Comparison of ENCODE assay signal across 35 mouse cellular contexts in the genomic region with DNA sequence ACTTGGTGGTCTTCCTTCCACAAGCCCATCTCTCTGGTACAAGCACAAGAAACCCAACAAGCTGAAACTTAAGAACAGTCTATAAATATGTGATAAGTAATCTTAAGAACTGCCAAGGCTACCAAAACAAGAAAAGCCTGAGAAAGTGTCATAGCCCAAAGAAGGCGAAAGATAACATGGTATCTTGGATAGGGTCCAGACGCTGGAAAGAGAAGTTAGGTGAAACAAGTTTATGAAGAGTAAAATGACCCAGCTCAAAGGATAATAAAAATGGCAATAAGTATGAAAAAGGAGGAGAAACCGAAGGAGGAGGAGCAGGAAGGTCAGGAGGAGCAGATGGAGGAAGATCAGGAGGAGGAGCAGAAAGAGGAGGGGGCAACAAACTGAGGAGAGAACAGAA. TPM values are rescaled to one million over a fixed set of nuclear protein-coding genes. Genes with fewer than 3 reads are reported as not detected.
"Had no signal": no experiment of that assay in that cellular context is flagged by ENCODE, and none has a peak within 500 bp of the region (broad histone marks: within the 10 kb centered on the region; RNA-seq: fewer than 3 reads in every experiment).

No protein-coding gene starts in this region.

- H3K9ac ChIP-seq: heart, embryonic 12.5 days; heart, embryonic 13.5 days; heart, embryonic 15.5 days; hindbrain, embryonic 12.5 days; hindbrain, embryonic 13.5 days; hindbrain, embryonic 14.5 days; hindbrain, embryonic 15.5 days; intestine, embryonic 15.5 days; kidney, embryonic 15.5 days had no signal

- H3K27ac ChIP-seq: heart, embryonic 10.5 days; heart, embryonic 13.5 days; heart, embryonic 15.5 days; hindbrain, embryonic 10.5 days; hindbrain, embryonic 12.5 days; hindbrain, embryonic 13.5 days; hindbrain, embryonic 14.5 days; hindbrain, embryonic 15.5 days; hindbrain, postnatal 0 days; intestine, embryonic 15.5 days; kidney, embryonic 15.5 days; kidney, postnatal 0 days; layer of hippocampus, adult 2 months had no signal

- H3K4me1 ChIP-seq: heart, embryonic 10.5 days; heart, embryonic 12.5 days; heart, embryonic 15.5 days; hindbrain, embryonic 10.5 days; hindbrain, embryonic 12.5 days; intestine, embryonic 15.5 days; kidney, embryonic 15.5 days had no signal

- H3K9me3 ChIP-seq: heart, embryonic 10.5 days; heart, embryonic 15.5 days; hindbrain, embryonic 10.5 days; hindbrain, embryonic 12.5 days; hindbrain, embryonic 15.5 days; intestine, embryonic 15.5 days; kidney, embryonic 15.5 days had no signal

- H3K27me3 ChIP-seq: heart, embryonic 12.5 days; heart, embryonic 13.5 days; heart, embryonic 15.5 days; hindbrain, embryonic 12.5 days; hindbrain, embryonic 13.5 days; hindbrain, embryonic 15.5 days; intestine, embryonic 15.5 days; kidney, embryonic 15.5 days had no signal

- H3K4me2 ChIP-seq: heart, embryonic 11.5 days; heart, embryonic 12.5 days; heart, embryonic 13.5 days; heart, embryonic 15.5 days; hindbrain, embryonic 12.5 days; hindbrain, embryonic 13.5 days; hindbrain, embryonic 14.5 days; hindbrain, embryonic 15.5 days; intestine, embryonic 15.5 days; kidney, embryonic 15.5 days had no signal

- DNase-seq: heart, postnatal 10 days; heart, postnatal 14 days; heart, postnatal 36 days; heart, postnatal 4 days; kidney, adult 11 months; kidney, adult 18-20 months; kidney, adult 2 months; kidney, adult 8-10 months; kidney, adult 9 months; kidney, postnatal 10 days; kidney, postnatal 14 days; kidney, postnatal 25 days; kidney, postnatal 36 days; kidney, postnatal 4 days; layer of hippocampus, adult 9-11 months; layer of hippocampus, postnatal 36 days had no signal

- H3K4me3 ChIP-seq: heart, embryonic 10.5 days; heart, embryonic 12.5 days; heart, embryonic 13.5 days; heart, embryonic 15.5 days; hindbrain, embryonic 10.5 days; hindbrain, embryonic 12.5 days; hindbrain, embryonic 13.5 days; hindbrain, embryonic 15.5 days; intestine, embryonic 15.5 days; kidney, embryonic 15.5 days; layer of hippocampus, adult 2 months had no signal

- ATAC-seq: hindbrain, embryonic 16.5 days; hindbrain, postnatal 0 days; inflammation-experienced regulatory T-cells, adult 6 months; intestine, embryonic 15.5 days; intestine, embryonic 16.5 days; intestine, postnatal 0 days had no signal

- H3K36me3 ChIP-seq: heart, embryonic 10.5 days; heart, embryonic 12.5 days; heart, embryonic 13.5 days; heart, embryonic 15.5 days; hindbrain, embryonic 10.5 days; hindbrain, embryonic 12.5 days; hindbrain, embryonic 13.5 days; hindbrain, embryonic 15.5 days; intestine, embryonic 15.5 days; kidney, embryonic 15.5 days had no signal

RNA-seq across cellular contexts. Expression of a gene that starts 56.9 kb away (rescaled TPM):
- polyA plus RNA-seq: inflammation-experienced regulatory T-cells, adult 6 months had no signal
